Mouse (Mus musculus): Measurements from ENCODE around the gene Slc25a25.

DNA sequence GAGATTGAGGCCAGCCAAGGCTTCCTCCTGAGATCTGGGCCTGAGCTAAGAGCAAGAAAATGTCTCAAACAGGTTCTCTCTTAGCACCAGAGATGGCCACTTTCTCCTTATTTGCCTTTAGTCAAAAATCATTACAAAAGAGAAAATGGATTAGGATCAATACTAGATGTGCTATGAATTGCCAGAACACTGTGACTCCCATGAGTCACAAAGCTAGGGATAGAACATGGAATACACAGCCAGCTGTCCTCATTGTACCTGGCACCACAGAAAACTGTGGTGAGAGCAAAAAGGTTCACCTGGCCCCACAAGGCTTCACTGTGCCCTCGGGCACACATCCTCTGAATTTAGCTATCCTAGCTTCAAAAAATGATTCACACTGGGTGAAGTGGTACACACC lies 2.8 kb downstream of the Slc25a25 start:
- TF ChIP-seq CTCF (IDR thresholded peaks at IDR 0.05; ENCODE audit: extremely low read depth, insufficient read depth, insufficient read length, insufficient replicate concordance) (no peak), POLR2A (IDR thresholded peaks at IDR 0.05; ENCODE audit: low read depth, low read length) (no peak)

All from spleen, adult 2 months (tissue).